Mouse (Mus musculus) G1E (cell line): Measurements from ENCODE around the gene Atg101.

Experiments
- CTCF ChIP-seq: IDR thresholded peaks from 2 replicates; pipeline ENCODE4 v1.5.1; 2012; ENCODE audit warnings: low read depth, low read length, inconsistent platforms, mixed read lengths
- GATA1 ChIP-seq: IDR thresholded peaks from 2 replicates; pipeline ENCODE4 v1.6.1; 2012; ENCODE audit warnings: borderline replicate concordance, low read length, inconsistent platforms, mixed read lengths
- GATA2 ChIP-seq: IDR thresholded peaks from 2 replicates; pipeline ENCODE4 v1.6.1; 2012; ENCODE audit warnings: low read depth, low read length, inconsistent platforms, borderline replicate concordance

DNA sequence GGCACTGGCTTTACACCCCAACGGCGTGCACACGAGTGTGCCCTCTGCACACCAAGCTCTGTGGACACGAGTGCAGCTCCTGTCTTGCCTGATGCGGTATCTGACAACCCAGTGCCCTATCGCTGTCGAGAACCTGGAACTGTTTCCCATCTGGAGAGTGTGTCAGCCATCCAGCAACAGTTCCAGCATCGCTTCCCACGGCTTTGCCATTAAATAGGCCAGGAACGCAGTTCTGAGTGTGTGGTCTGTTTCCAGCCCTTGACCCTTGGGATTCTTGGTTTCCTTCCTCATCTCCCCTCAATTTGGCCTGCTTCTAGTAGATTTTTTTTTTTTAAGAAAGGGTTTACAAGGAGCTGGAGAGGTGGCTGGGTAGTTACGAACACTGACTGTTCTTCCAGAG, 12.0 kb downstream of the Atg101 start:
- TF ChIP-seq CTCF (no peak), GATA2 (no peak), GATA1 (no peak)
